Mouse (Mus musculus) limb, embryonic 12.5 days (tissue): Measurements from ENCODE around the gene Col28a1. TPM values are rescaled to one million over a fixed set of nuclear protein-coding genes. Genes with fewer than 3 reads are reported as not detected.

Source experiments
- ATAC-seq: fragments of 200-750 bp; cut with Nextera tagmentation; 2 replicates; pipeline ENCODE4 v1.8.0; 2017; ENCODE audit warnings: low read depth, moderate TSS enrichment; ENCODE audit not compliant: insufficient number of reproducible peaks, insufficient read depth, low FRiP score, low TSS enrichment
- H3K27ac ChIP-seq: fragments of 300-500 bp; sonication (generic); 2 replicates; pipeline ENCODE4 v1.5.1; 2016; ENCODE audit warnings: mild to moderate bottlenecking, moderate library complexity
- H3K27me3 ChIP-seq: fragments of 300-500 bp; sonication (generic); 2 replicates; pipeline ENCODE4 v1.6.1; 2016; ENCODE audit warnings: mild to moderate bottlenecking, moderate library complexity
- H3K36me3 ChIP-seq: fragments of 300-500 bp; sonication (generic); 2 replicates; pipeline ENCODE4 v1.6.1; 2016; ENCODE audit warnings: mild to moderate bottlenecking, moderate library complexity
- H3K4me1 ChIP-seq: fragments of 300-500 bp; sonication (generic); replicated peaks from 2 replicates; pipeline ENCODE4 v1.6.1; 2016
- H3K4me2 ChIP-seq: fragments of 300-500 bp; sonication (generic); 2 replicates; pipeline ENCODE4 v1.6.1; 2016; ENCODE audit warnings: mild to moderate bottlenecking, moderate library complexity
- H3K4me3 ChIP-seq: fragments of 300-500 bp; sonication (generic); replicated peaks from 2 replicates; pipeline ENCODE4 v1.5.1; 2016; ENCODE audit warnings: mild to moderate bottlenecking
- H3K9ac ChIP-seq: fragments of 300-500 bp; sonication (generic); replicated peaks from 2 replicates; pipeline ENCODE4 v1.6.1; 2016; ENCODE audit warnings: mild to moderate bottlenecking, moderate library complexity
- H3K9me3 ChIP-seq: fragments of 300-500 bp; sonication (generic); 2 replicates; pipeline ENCODE4 v1.6.1; 2016; ENCODE audit warnings: mild to moderate bottlenecking, moderate library complexity
- WGBS: fragments of 180-500 bp; shearing (Covaris S2); methylation state at CpG from one replicate; pipeline ENCODE4 v1.1.7; 2016; 5-methylcytosine and 5-hydroxymethylcytosine counted together
- polyA plus RNA-seq: library from polyadenylated mRNA; unstranded; fragments of >200 nt; fragmentation: Nextera tagmentation; extraction: Ambion mirVana; gene quantifications from 2 replicates; pipeline ENCODE4 v1.2.1, GENCODE M21; 2016

Col28a1 gene
- polyA plus RNA-seq, 1 experiment from 2014 or later: 0.48 TPM

DNA sequence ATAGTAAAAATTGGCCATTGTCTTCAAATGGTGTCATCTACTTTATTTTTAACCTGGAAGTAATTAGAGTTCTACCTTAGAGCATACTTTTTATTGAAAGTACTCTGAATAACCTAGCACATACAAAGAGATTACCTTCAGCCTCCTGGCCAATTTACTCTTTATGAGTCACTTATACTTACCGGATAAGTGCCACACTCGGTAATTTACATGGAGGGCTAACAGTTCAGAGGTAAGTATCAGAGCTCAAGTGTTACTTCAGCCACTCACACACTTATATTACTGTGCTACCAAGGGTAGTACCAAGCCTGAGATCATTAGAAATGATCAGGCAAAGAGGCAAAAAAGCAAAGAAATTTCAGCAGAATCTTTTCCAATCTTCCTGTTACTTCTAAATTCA is 73.8 kb downstream of the Col28a1 start:
- ATAC-seq: no peak
- 28% methylated on average over 2 of the region's 2 CpGs for WGBS
- Histone ChIP-seq H3K36me3 (no peaks in the 10 kb centered on the region), H3K27ac (no peak overlapping the region), H3K4me2 (no peak overlapping the region), H3K4me3 (no peak overlapping the region), H3K27me3 (no peaks in the 10 kb centered on the region), H3K9me3 (no peaks in the 10 kb centered on the region), H3K9ac (no peak overlapping the region), H3K4me1 (no peaks in the 10 kb centered on the region)

GRCm38 (mm10) chr6:8105870-8106706 is 86.3 kb downstream of the Col28a1 start:
- no peak overlapping the region for H3K9ac ChIP-seq
- no peak for ATAC-seq
- no peaks in the 10 kb centered on the region for H3K4me1 ChIP-seq
- no peak overlapping the region for H3K4me3 ChIP-seq
- no peaks in the 10 kb centered on the region for H3K27me3 ChIP-seq
- H3K27ac ChIP-seq: no peak overlapping the region
- H3K9me3 ChIP-seq: peaks cover 6% of the 10 kb centered on the region; the same call in 1 of the 2 replicates
- H3K36me3 ChIP-seq: no peaks in the 10 kb centered on the region
- WGBS: 81% methylated on average over 10 of the region's 10 CpGs
- H3K4me2 ChIP-seq: no peak overlapping the region

- no peak overlapping the region for H3K27ac ChIP-seq
- peak; percentile 75 for ATAC-seq
- no peaks in the 10 kb centered on the region for H3K9me3 ChIP-seq
- H3K36me3 ChIP-seq: no peaks in the 10 kb centered on the region
- H3K27me3 ChIP-seq: no peaks in the 10 kb centered on the region
- H3K4me1 ChIP-seq: peaks cover 3% of the 10 kb centered on the region; the same call in 1 of the 2 replicates
- H3K4me3 ChIP-seq: no peak overlapping the region
- H3K9ac ChIP-seq: no peak overlapping the region
- H3K4me2 ChIP-seq: no peak overlapping the region
These were observed 91.2 kb downstream of the Col28a1 start for GRCm38 (mm10) chr6:8101224-8101623.

GRCm38 (mm10) chr6:8095856-8096255 is 96.6 kb downstream of the Col28a1 start:
- Histone ChIP-seq H3K4me1 (peaks cover 13% of the 10 kb centered on the region), H3K27me3 (no peaks in the 10 kb centered on the region), H3K9ac (no peak overlapping the region), H3K4me3 (no peak overlapping the region), H3K36me3 (no peaks in the 10 kb centered on the region), H3K4me2 (no peak overlapping the region), H3K9me3 (no peaks in the 10 kb centered on the region), H3K27ac (no peak overlapping the region)
- WGBS: 42% methylated on average over 3 of the region's 3 CpGs
- no peak for ATAC-seq

- Histone ChIP-seq H3K27me3 (no peaks in the 10 kb centered on the region), H3K36me3 (no peaks in the 10 kb centered on the region), H3K4me1 (peaks cover 13% of the 10 kb centered on the region), H3K9me3 (no peaks in the 10 kb centered on the region), H3K9ac (no peak overlapping the region), H3K4me2 (no peak overlapping the region), H3K4me3 (no peak overlapping the region), H3K27ac (no peak overlapping the region)
- WGBS: 71% methylated on average over 8 of the region's 8 CpGs
- no peak for ATAC-seq
These were observed 98.1 kb downstream of the Col28a1 start for GRCm38 (mm10) chr6:8094160-8094953.

- Histone ChIP-seq H3K36me3 (no peaks in the 10 kb centered on the region), H3K4me3 (no peak overlapping the region), H3K4me2 (no peak overlapping the region), H3K27me3 (no peaks in the 10 kb centered on the region), H3K27ac (no peak overlapping the region), H3K9ac (no peak overlapping the region), H3K4me1 (peaks cover 13% of the 10 kb centered on the region), H3K9me3 (no peaks in the 10 kb centered on the region)
- no peak for ATAC-seq
- WGBS: 83% methylated on average over 7 of the region's 7 CpGs
These were observed 98.9 kb downstream of the Col28a1 start for GRCm38 (mm10) chr6:8093556-8093955.

- Histone ChIP-seq H3K4me2 (no peak overlapping the region), H3K4me1 (peaks cover 5% of the 10 kb centered on the region), H3K36me3 (no peaks in the 10 kb centered on the region), H3K4me3 (no peak overlapping the region), H3K9ac (no peak overlapping the region), H3K27me3 (no peaks in the 10 kb centered on the region), H3K27ac (no peak overlapping the region), H3K9me3 (no peaks in the 10 kb centered on the region)
- no peak for ATAC-seq
- 65% methylated on average over 3 of the region's 3 CpGs for whole genome bisulfite sequencing
These were observed 105.6 kb downstream of the Col28a1 start for GRCm38 (mm10) chr6:8086847-8087246.

DNA sequence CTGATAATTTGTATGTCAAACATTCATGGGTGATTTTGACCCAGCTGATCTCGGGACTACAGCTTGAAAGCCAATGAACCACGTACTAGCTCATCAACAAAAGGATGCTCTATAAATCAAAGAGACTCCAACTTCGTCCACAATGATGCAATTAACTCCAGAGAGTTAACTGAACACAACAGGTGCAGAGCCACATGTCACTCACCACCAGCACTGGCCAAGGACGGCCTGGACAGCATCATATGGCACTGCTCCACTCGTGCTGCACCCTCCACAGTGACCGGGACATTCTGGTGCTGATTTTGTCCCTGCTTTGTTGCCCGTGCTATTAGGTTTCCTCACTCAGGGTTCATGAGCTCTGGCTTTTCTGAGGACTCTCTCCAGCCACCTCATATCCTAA is 107.6 kb downstream of the Col28a1 start:
- H3K4me3 ChIP-seq: no peak overlapping the region
- H3K9me3 ChIP-seq: no peaks in the 10 kb centered on the region
- no peak overlapping the region for H3K27ac ChIP-seq
- no peaks in the 10 kb centered on the region for H3K36me3 ChIP-seq
- no peak overlapping the region for H3K4me2 ChIP-seq
- WGBS: 48% methylated on average over 7 of the region's 7 CpGs
- H3K4me1 ChIP-seq: peaks cover 8% of the 10 kb centered on the region
- no peak for ATAC-seq
- H3K27me3 ChIP-seq: no peaks in the 10 kb centered on the region
- no peak overlapping the region for H3K9ac ChIP-seq

DNA sequence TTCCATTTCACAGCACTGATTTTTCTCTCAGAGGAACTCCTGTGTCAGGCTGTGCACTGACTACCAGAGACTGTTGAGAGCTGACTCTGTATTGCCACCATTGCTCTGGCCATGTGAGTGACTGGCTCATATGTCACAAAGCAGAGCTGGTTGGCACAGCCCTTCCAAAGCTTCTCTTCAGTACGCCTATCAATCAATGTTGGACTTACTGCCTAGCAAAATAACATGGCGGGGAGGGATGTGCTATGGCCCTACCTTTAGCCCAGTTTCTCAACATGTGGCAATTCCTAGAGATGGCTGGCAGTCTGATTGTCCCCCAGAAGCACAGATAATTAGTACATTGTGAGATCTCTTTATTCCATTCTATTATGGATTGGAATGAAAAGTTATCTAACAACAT is 109.2 kb downstream of the Col28a1 start:
- ATAC-seq: no peak
- H3K36me3 ChIP-seq: no peaks in the 10 kb centered on the region
- H3K27me3 ChIP-seq: no peaks in the 10 kb centered on the region
- H3K4me3 ChIP-seq: no peak overlapping the region
- H3K4me2 ChIP-seq: no peak overlapping the region
- H3K9ac ChIP-seq: no peak overlapping the region
- H3K9me3 ChIP-seq: no peaks in the 10 kb centered on the region
- H3K27ac ChIP-seq: no peak overlapping the region
- WGBS: 87% methylated on average over 2 of the region's 2 CpGs
- H3K4me1 ChIP-seq: peaks cover 8% of the 10 kb centered on the region

GRCm38 (mm10) chr6:8077572-8078146 is 114.8 kb downstream of the Col28a1 start:
- no peak for ATAC-seq
- WGBS: 20% methylated on average over 5 of the region's 5 CpGs
- Histone ChIP-seq H3K27me3 (no peaks in the 10 kb centered on the region), H3K4me2 (no peak overlapping the region), H3K9ac (no peak overlapping the region), H3K4me1 (peaks cover 17% of the 10 kb centered on the region), H3K27ac (no peak overlapping the region), H3K36me3 (no peaks in the 10 kb centered on the region), H3K4me3 (no peak overlapping the region), H3K9me3 (no peaks in the 10 kb centered on the region)

GRCm38 (mm10) chr6:8074914-8075313 is 117.5 kb downstream of the Col28a1 start:
- WGBS: 72% methylated on average over 2 of the region's 2 CpGs
- H3K9ac ChIP-seq: no peak overlapping the region
- no peak for ATAC-seq

More at GRCm38 (mm10) chr6:8074914-8075313, 117.5 kb downstream of the Col28a1 start:
- H3K4me2 ChIP-seq: no peak overlapping the region
- H3K36me3 ChIP-seq: no peaks in the 10 kb centered on the region
- no peak overlapping the region for H3K4me3 ChIP-seq
- H3K27me3 ChIP-seq: no peaks in the 10 kb centered on the region
- peaks cover 12% of the 10 kb centered on the region for H3K4me1 ChIP-seq
- no peaks in the 10 kb centered on the region for H3K9me3 ChIP-seq
- no peak overlapping the region for H3K27ac ChIP-seq
